9 mouse cellular contexts compared by ENCODE assay signal in genomic region chr10:27222639-27223315, GRCm38 (mm10).
DNase-seq lines count a peak whose midpoint lies in the region; ATAC-seq and TF ChIP-seq lines count a peak whose summit lies in the region.
"Had no signal": no experiment of that assay in that cellular context is flagged by ENCODE, and none has a peak within 500 bp of the region (broad histone marks: within the 10 kb centered on the region; RNA-seq: fewer than 3 reads in every experiment).

No protein-coding gene starts in this region.

- no peak for ATAC-seq in midbrain, embryonic 14.5 days (ENCODE audit: low FRiP score, low TSS enrichment)
- ATAC-seq in midbrain, embryonic 15.5 days (replicated peaks) = no peak
- ATAC-seq in granulocyte monocyte progenitor cell, adult 5-6 weeks (replicated peaks; ENCODE audit: poor library complexity, severe bottlenecking) = no peak

- no peak overlapping the region for H3K9ac ChIP-seq in midbrain, embryonic 14.5 days (replicated peaks; ENCODE audit: low read length)
- H3K9ac ChIP-seq in midbrain, embryonic 15.5 days = no peak overlapping the region

- H3K27me3 ChIP-seq in kidney, adult 2 months (replicated peaks; ENCODE audit: control insufficient read depth, insufficient read depth, low read length) = no peaks in the 10 kb centered on the region
- H3K27me3 ChIP-seq in midbrain, embryonic 14.5 days (ENCODE audit: control insufficient read depth, insufficient read depth, low read length) = no peaks in the 10 kb centered on the region
- no peaks in the 10 kb centered on the region for H3K27me3 ChIP-seq in midbrain, embryonic 15.5 days (replicated peaks)
- H3K27me3 ChIP-seq in myocyte (ENCODE audit: control insufficient read depth, insufficient read depth, insufficient read length) = no peaks in the 10 kb centered on the region

- TF ChIP-seq CTCF in kidney, adult 2 months (conservative IDR thresholded peaks at IDR 0.05; ENCODE audit: insufficient read depth, insufficient read length, low read depth, low read length) = no peak

- H3K4me1 ChIP-seq in kidney, adult 2 months (ENCODE audit: control insufficient read depth, insufficient read depth, low read length) = no peaks in the 10 kb centered on the region
- 0 out of 2 replicates have a peak, but pooled peaks cover 4% of the 10 kb centered on the region for H3K4me1 ChIP-seq in midbrain, embryonic 14.5 days (ENCODE audit: control insufficient read depth, insufficient read depth, low read length)
- no peaks in the 10 kb centered on the region; the same call in 1 of the 2 replicates for H3K4me1 ChIP-seq in midbrain, embryonic 15.5 days

- H3K36me3 ChIP-seq in kidney, adult 2 months (ENCODE audit: control insufficient read depth, insufficient read depth, low read length) = no peaks in the 10 kb centered on the region
- H3K36me3 ChIP-seq in midbrain, embryonic 14.5 days (ENCODE audit: control insufficient read depth, insufficient read depth, low read length) = no peaks in the 10 kb centered on the region
- no peaks in the 10 kb centered on the region for H3K36me3 ChIP-seq in midbrain, embryonic 15.5 days (replicated peaks)
- no peaks in the 10 kb centered on the region for H3K36me3 ChIP-seq in myocyte (ENCODE audit: control insufficient read depth, insufficient read depth)

- H3K4me2 ChIP-seq in midbrain, embryonic 14.5 days (ENCODE audit: low read length) = no peak overlapping the region
- H3K4me2 ChIP-seq in midbrain, embryonic 15.5 days = no peak overlapping the region
- H3K4me2 ChIP-seq in myocyte (ENCODE audit: low read depth) = no peak overlapping the region

- no peaks in the 10 kb centered on the region for H3K9me3 ChIP-seq in midbrain, embryonic 14.5 days (ENCODE audit: control insufficient read depth, low read length)
- H3K9me3 ChIP-seq in midbrain, embryonic 15.5 days = no peaks in the 10 kb centered on the region

- no peaks in the 10 kb centered on the region for H3K79me2 ChIP-seq in myocyte (ENCODE audit: control insufficient read depth, insufficient read depth)

- no peak overlapping the region for H3K27ac ChIP-seq in kidney, adult 2 months (ENCODE audit: insufficient read depth, low read depth, low read length)
- no peak overlapping the region for H3K27ac ChIP-seq in midbrain, embryonic 14.5 days (replicated peaks; ENCODE audit: low read depth, low read length)
- no peak overlapping the region for H3K27ac ChIP-seq in midbrain, embryonic 15.5 days

- H3K4me3 ChIP-seq in kidney, adult 2 months (ENCODE audit: insufficient read depth, low read depth, low read length) = no peak overlapping the region
- H3K4me3 ChIP-seq in midbrain, embryonic 14.5 days (replicated peaks; ENCODE audit: low read depth, low read length) = no peak overlapping the region
- no peak overlapping the region for H3K4me3 ChIP-seq in midbrain, embryonic 15.5 days
- H3K4me3 ChIP-seq in myocyte = no peak overlapping the region

- WGBS in kidney, adult 2 months = 75% methylated on average over 6 of the region's 6 CpGs
- WGBS in midbrain, embryonic 14.5 days = 73% methylated on average over 6 of the region's 6 CpGs
- 65% methylated on average over 6 of the region's 6 CpGs for WGBS in midbrain, embryonic 15.5 days

- TF ChIP-seq POLR2A in kidney, adult 2 months (IDR thresholded peaks at IDR 0.05; ENCODE audit: low read depth, low read length) = no peak
- no peak for TF ChIP-seq POLR2A in myocyte (IDR thresholded peaks at IDR 0.05; ENCODE audit: insufficient read length, low read depth)

- no peak overlapping the region for H3ac ChIP-seq in myocyte (ENCODE audit: control insufficient read depth, insufficient read length)

- peak; percentile 10 to 13 for DNase-seq in cerebellum, postnatal 25 days
- DNase-seq in cerebellum, adult 8-10 months = no peak
- DNase-seq in kidney, adult 2 months = peak; percentile 45
- DNase-seq in kidney, postnatal 14 days = no peak
- DNase-seq in midbrain, embryonic 14.5 days = peak; percentile 17
- DNase-seq: thymus, postnatal 4 days had no signal

TF ChIP-seq in myocyte, 11 proteins besides CTCF, POLR2A, EP300 and RAD21:
- no peak for TF ChIP-seq USF1 (IDR thresholded peaks at IDR 0.05; ENCODE audit: low read depth)
- peak in 2 of 3 experiments; percentile 23 to 36 for TF ChIP-seq MYOD1 (IDR thresholded peaks at IDR 0.05; ENCODE audit: control insufficient read depth in 1 of 3, insufficient read length in 2 of 3, low read depth in 2 of 3)
- peak in 1 of 3 experiments; percentile 40 for TF ChIP-seq MYOG (IDR thresholded peaks at IDR 0.05; ENCODE audit: control insufficient read depth in 1 of 3, insufficient read depth in 1 of 3, insufficient read length in 2 of 3, low read depth in 2 of 3)
- TF ChIP-seq SRF (IDR thresholded peaks at IDR 0.05; ENCODE audit: control insufficient read depth, insufficient read length, low read depth) = no peak
- TF ChIP-seq MAX (IDR thresholded peaks at IDR 0.05; ENCODE audit: low read depth) = no peak
- no peak for TF ChIP-seq E2F4 (IDR thresholded peaks at IDR 0.05; ENCODE audit: insufficient read depth)
- no peak for TF ChIP-seq REST (IDR thresholded peaks at IDR 0.05; ENCODE audit: insufficient read depth, insufficient read length)
- no peak for TF ChIP-seq POLR2AphosphoS2 (IDR thresholded peaks at IDR 0.05; ENCODE audit: insufficient read length, low read depth)
- TF ChIP-seq TCF12 (IDR thresholded peaks at IDR 0.05; ENCODE audit: insufficient read depth, poor library complexity, severe bottlenecking) = no peak
- TF ChIP-seq TCF3 (IDR thresholded peaks at IDR 0.05; ENCODE audit: insufficient read length, low read depth) = no peak
- no peak for TF ChIP-seq CEBPB (IDR thresholded peaks at IDR 0.05; ENCODE audit: insufficient read depth, poor library complexity, severe bottlenecking)

Comparison
In these comparisons a context has a peak if more than half of its experiments do, and no peak if none do; other contexts are left out.
1. DNase-seq: peak in cerebellum, postnatal 25 days (2 of 2), kidney, adult 2 months (single experiment) and midbrain, embryonic 14.5 days (single experiment); none in cerebellum, adult 8-10 months (single experiment) and kidney, postnatal 14 days (single experiment).